Mouse (Mus musculus) forebrain, postnatal 0 days (tissue): ENCODE results near the gene Krtap5-5. TPM values are rescaled to one million over a fixed set of nuclear protein-coding genes. Genes with fewer than 3 reads are reported as not detected.

Experiments
- ATAC-seq: fragments of 200-750 bp; cut with Nextera tagmentation; 2 replicates; pipeline ENCODE4 v1.8.0; 2017; ENCODE audit warnings: mild to moderate bottlenecking, moderate library complexity
- DNase-seq: peaks from one replicate; pipeline ENCODE4 v3.0.0-alpha.2; 2015
- H3K27ac ChIP-seq: fragments of 300-500 bp; sonication (generic); 2 replicates; pipeline ENCODE4 v1.5.1; 2014; ENCODE audit warnings: low read depth, mild to moderate bottlenecking, antibody characterized with exemption, low read length, moderate library complexity, mixed read lengths
- H3K27me3 ChIP-seq: fragments of 300-500 bp; sonication (generic); 2 replicates; pipeline ENCODE4 v1.6.1; 2014; ENCODE audit warnings: mild to moderate bottlenecking, low read length, mixed read lengths; ENCODE audit not compliant: insufficient read depth
- H3K36me3 ChIP-seq: fragments of 300-500 bp; sonication (generic); 2 replicates; pipeline ENCODE4 v1.6.1; 2014; ENCODE audit warnings: mild to moderate bottlenecking, moderate library complexity; ENCODE audit not compliant: insufficient read depth
- H3K4me1 ChIP-seq: fragments of 300-500 bp; sonication (generic); 2 replicates; pipeline ENCODE4 v1.6.1; 2014; ENCODE audit warnings: antibody characterized with exemption; ENCODE audit not compliant: insufficient read depth
- H3K4me2 ChIP-seq: fragments of 300-500 bp; sonication (generic); 2 replicates; pipeline ENCODE4 v1.6.1; 2014; ENCODE audit warnings: low read depth, mild to moderate bottlenecking, moderate library complexity
- H3K4me3 ChIP-seq: fragments of 300-500 bp; sonication (generic); 2 replicates; pipeline ENCODE4 v1.5.1; 2014; ENCODE audit warnings: low read depth, low read length, mixed read lengths
- H3K9ac ChIP-seq: fragments of 300-500 bp; sonication (generic); 2 replicates; pipeline ENCODE4 v1.6.1; 2014; ENCODE audit warnings: mild to moderate bottlenecking
- H3K9me3 ChIP-seq: fragments of 300-500 bp; sonication (generic); 2 replicates; pipeline ENCODE4 v1.6.1; 2016; ENCODE audit warnings: low read length
- CTCF ChIP-seq: sonication (generic); IDR thresholded peaks from 2 replicates; pipeline ENCODE4 v1.5.1; 2016; ENCODE audit warnings: antibody characterized with exemption, control low read depth, low read depth
- WGBS: fragments of 180-500 bp; shearing (Covaris S2); extraction: QIAGEN DNeasy Blood & Tissue Kit; methylation state at CpG from one replicate; pipeline ENCODE4 v1.1.7; 2014; 5-methylcytosine and 5-hydroxymethylcytosine counted together
- polyA plus RNA-seq: library from polyadenylated mRNA; unstranded; fragments of >200 nt; fragmentation: Nextera tagmentation; extraction: Ambion mirVana; gene quantifications from 2 replicates; pipeline ENCODE4 v1.2.1, GENCODE M21; 2015
- total RNA-seq: library from RNA; depleted of rRNA; stranded (reverse); fragments of >200 nt; gene quantifications from 2 replicates; pipeline ENCODE4 v1.2.3, GENCODE M21; 2014; rRNA removed

Gene Krtap5-5
- total and polyA plus RNA-seq, 2 experiments from 2014 or later, result not detected

DNA sequence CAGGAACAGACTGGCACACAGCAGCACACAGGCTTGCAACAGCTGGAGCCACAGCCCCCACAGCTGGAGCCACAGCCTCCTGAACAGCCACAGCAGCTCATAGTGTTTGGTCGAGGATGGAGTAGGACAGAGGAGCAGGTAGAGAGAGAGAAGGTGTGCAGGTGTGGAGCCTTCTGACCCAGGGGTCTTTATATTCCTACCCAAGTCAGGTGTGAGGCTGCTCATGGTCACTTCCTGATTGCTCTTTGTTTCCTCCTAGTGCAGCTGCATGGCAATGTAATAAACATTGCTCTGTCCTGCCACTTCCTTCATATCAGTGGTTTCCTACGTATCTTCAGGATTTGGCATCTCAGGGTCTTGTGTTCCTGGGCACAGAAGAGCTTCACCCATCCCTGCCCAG, 39.5 kb downstream of the Krtap5-5 start, which contains the start of gene Gm10153:
Gene Gm10153 (minus strand): TSS at position 101 of the 400 bp plus-strand sequence.
- H3K4me3 ChIP-seq, result no peak within 1 kb of the TSS
- H3K9ac ChIP-seq, result no peak within 1 kb of the TSS
- H3K27ac ChIP-seq, result no peak within 1 kb of the TSS
- WGBS, result 52% methylated on average over 2 of the region's 2 CpGs
- H3K4me2 ChIP-seq, result no peak within 1 kb of the TSS
- no peaks in the 10 kb centered on the region for H3K36me3 ChIP-seq
- no peaks in the 10 kb centered on the region for H3K27me3 ChIP-seq
- H3K9me3 ChIP-seq, result no peaks in the 10 kb centered on the region
- TF ChIP-seq CTCF, result no peak
- ATAC-seq (no peak), DNase-seq (no peak)
- H3K4me1 ChIP-seq, result no peaks in the 10 kb centered on the region

GRCm38 (mm10) chr7:142188156-142188555, 41.6 kb downstream of the Krtap5-5 start:
- Histone ChIP-seq H3K4me2 (no peak overlapping the region), H3K36me3 (no peaks in the 10 kb centered on the region), H3K9ac (no peak overlapping the region), H3K27me3 (no peaks in the 10 kb centered on the region), H3K27ac (no peak overlapping the region), H3K9me3 (no peaks in the 10 kb centered on the region), H3K4me3 (no peak overlapping the region), H3K4me1 (no peaks in the 10 kb centered on the region)
- no peak for TF ChIP-seq CTCF
- 30% methylated on average over 2 of the region's 2 CpGs for WGBS
- ATAC-seq (no peak), DNase-seq (no peak)

DNA sequence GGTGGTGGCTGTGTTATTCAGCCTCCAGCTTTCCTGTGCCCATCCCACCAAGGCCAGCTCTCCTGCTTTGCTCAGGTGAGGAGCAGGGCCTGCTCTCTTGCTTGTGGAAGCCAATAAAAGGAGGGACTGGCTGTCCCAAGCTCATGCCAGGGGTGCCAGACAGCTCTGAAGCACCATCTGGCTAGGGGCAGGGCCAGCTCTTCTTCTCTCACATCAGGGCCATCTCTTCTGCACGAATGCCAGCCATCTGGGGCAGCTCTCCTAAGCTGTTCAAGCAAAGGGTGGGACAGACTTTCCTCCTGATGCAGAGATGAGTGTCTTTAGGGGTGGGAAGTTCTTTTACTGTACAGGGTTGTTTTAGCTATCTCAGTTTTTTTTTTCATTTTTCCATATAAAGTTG, 48.8 kb downstream of the Krtap5-5 start:
- H3K4me2 ChIP-seq, result no peak overlapping the region
- no peak overlapping the region for H3K4me3 ChIP-seq
- DNase-seq (no peak), ATAC-seq (no peak)
- TF ChIP-seq CTCF, result no peak
- no peak overlapping the region for H3K27ac ChIP-seq
- WGBS, result 64% methylated on average over 1 of the region's 1 CpGs
- no peaks in the 10 kb centered on the region for H3K36me3 ChIP-seq
- H3K9me3 ChIP-seq, result no peaks in the 10 kb centered on the region
- no peaks in the 10 kb centered on the region for H3K27me3 ChIP-seq
- no peaks in the 10 kb centered on the region for H3K4me1 ChIP-seq
- H3K9ac ChIP-seq, result no peak overlapping the region

Other genes starting within 250 kb of the Krtap5-5 start
- 37.8 and 42.5 TPM in 2 replicates for gene Mob2, start 168.9 kb downstream of the Krtap5-5 start, total RNA-seq
- gene Mob2, start 168.9 kb downstream of the Krtap5-5 start, polyA plus RNA-seq, result 39.8 and 39.9 TPM in 2 replicates
- 78.0 and 92.6 TPM in 2 replicates for gene Dusp8, start 134.1 kb downstream of the Krtap5-5 start, total RNA-seq
- 79.2 and 106 TPM in 2 replicates for gene Dusp8, start 134.1 kb downstream of the Krtap5-5 start, polyA plus RNA-seq
- not detected in 2 replicates for gene Gm45618, start 109.2 kb downstream of the Krtap5-5 start, total RNA-seq
- 0.24 TPM in 1 of 2 replicates, not detected in the other for gene Gm45618, start 109.2 kb downstream of the Krtap5-5 start, polyA plus RNA-seq
- gene Gm39115, start 93.9 kb downstream of the Krtap5-5 start, total RNA-seq, result not detected in 2 replicates
- gene Gm39115, start 93.9 kb downstream of the Krtap5-5 start, polyA plus RNA-seq, result not detected in 2 replicates
- not detected in 2 replicates for gene Gm45337, start 85.4 kb downstream of the Krtap5-5 start, total RNA-seq
- not detected in 2 replicates for gene Gm45337, start 85.4 kb downstream of the Krtap5-5 start, polyA plus RNA-seq
- not detected in 2 replicates for gene Gm29735, start 72.9 kb downstream of the Krtap5-5 start, total RNA-seq
- not detected in 2 replicates for gene Gm29735, start 72.9 kb downstream of the Krtap5-5 start, polyA plus RNA-seq
- not detected in 2 replicates for gene Gm4553, start 64.2 kb downstream of the Krtap5-5 start, total RNA-seq
- not detected in 2 replicates for gene Gm4553, start 64.2 kb downstream of the Krtap5-5 start, polyA plus RNA-seq
- 0.08 TPM in 1 of 2 replicates, not detected in the other for gene Krtap5-2, start 54.0 kb downstream of the Krtap5-5 start, total RNA-seq
- gene Krtap5-2, start 54.0 kb downstream of the Krtap5-5 start, polyA plus RNA-seq, result not detected in 2 replicates
- not detected in 2 replicates for gene Gm10153, start 39.6 kb downstream of the Krtap5-5 start, total RNA-seq
- gene Gm10153, start 39.6 kb downstream of the Krtap5-5 start, polyA plus RNA-seq, result not detected in 2 replicates
- not detected in 2 replicates for gene Krtap5-3, start 28.6 kb downstream of the Krtap5-5 start, total RNA-seq
- gene Krtap5-3, start 28.6 kb downstream of the Krtap5-5 start, polyA plus RNA-seq, result not detected in 2 replicates
- gene Gm7579, start 18.1 kb downstream of the Krtap5-5 start, total RNA-seq, result not detected in 2 replicates
- not detected in 2 replicates for gene Gm7579, start 18.1 kb downstream of the Krtap5-5 start, polyA plus RNA-seq
- gene Gm40460, start 11.1 kb upstream of the Krtap5-5 start, total RNA-seq, result not detected in 2 replicates
- not detected in 2 replicates for gene Gm40460, start 11.1 kb upstream of the Krtap5-5 start, polyA plus RNA-seq
- not detected in 2 replicates for gene Gm2431, start 28.4 kb upstream of the Krtap5-5 start, total RNA-seq
- gene Gm2431, start 28.4 kb upstream of the Krtap5-5 start, polyA plus RNA-seq, result not detected in 2 replicates
- gene Gm4559, start 44.4 kb upstream of the Krtap5-5 start, total RNA-seq, result not detected in 2 replicates
- not detected in 2 replicates for gene Gm4559, start 44.4 kb upstream of the Krtap5-5 start, polyA plus RNA-seq
- not detected in 2 replicates for gene Krtap5-1, start 67.1 kb upstream of the Krtap5-5 start, total RNA-seq
- not detected in 2 replicates for gene Krtap5-1, start 67.1 kb upstream of the Krtap5-5 start, polyA plus RNA-seq
- not detected in 2 replicates for gene Krtap5-4, start 73.6 kb upstream of the Krtap5-5 start, total RNA-seq
- gene Krtap5-4, start 73.6 kb upstream of the Krtap5-5 start, polyA plus RNA-seq, result not detected in 2 replicates
- gene Ifitm10, start 143.8 kb upstream of the Krtap5-5 start, total RNA-seq, result 5.6 and 6.6 TPM in 2 replicates
- gene Ifitm10, start 143.8 kb upstream of the Krtap5-5 start, polyA plus RNA-seq, result 10.2 and 13.0 TPM in 2 replicates
- gene Gm49369, start 152.7 kb upstream of the Krtap5-5 start, total RNA-seq, result 21.2 and 45.2 TPM in 2 replicates
- 0.60 TPM in 1 of 2 replicates, not detected in the other for gene Gm49369, start 152.7 kb upstream of the Krtap5-5 start, polyA plus RNA-seq
- 243 and 366 TPM in 2 replicates for gene Ctsd, start 158.1 kb upstream of the Krtap5-5 start, total RNA-seq
- 313 and 338 TPM in 2 replicates for gene Ctsd, start 158.1 kb upstream of the Krtap5-5 start, polyA plus RNA-seq
- not detected in 2 replicates for gene Syt8, start 204.9 kb upstream of the Krtap5-5 start, total RNA-seq
- not detected in 2 replicates for gene Syt8, start 204.9 kb upstream of the Krtap5-5 start, polyA plus RNA-seq
- 0.33 and 2.8 TPM in 2 replicates for gene Tnni2, start 211.8 kb upstream of the Krtap5-5 start, total RNA-seq
- gene Tnni2, start 211.8 kb upstream of the Krtap5-5 start, polyA plus RNA-seq, result 0.21 and 1.5 TPM in 2 replicates
- 5.7 and 7.9 TPM in 2 replicates for gene Lsp1, start 230.8 kb upstream of the Krtap5-5 start, total RNA-seq
- gene Lsp1, start 230.8 kb upstream of the Krtap5-5 start, polyA plus RNA-seq, result 5.5 and 6.4 TPM in 2 replicates